Mouse (Mus musculus) embryonic facial prominence, embryonic 11.5 days (tissue): ENCODE data around the gene Kcnq1. TPM values are rescaled to one million over a fixed set of nuclear protein-coding genes. Genes with fewer than 3 reads are reported as not detected.

Experiments
- ATAC-seq: fragments of 200-750 bp; cut with Nextera tagmentation; replicated peaks from 2 replicates; pipeline ENCODE4 v1.8.0; 2017; ENCODE audit warnings: low read depth; ENCODE audit not compliant: insufficient number of reproducible peaks, low FRiP score, low TSS enrichment
- DNase-seq: peaks from one replicate; pipeline ENCODE4 v3.0.0-alpha.2; 2015; ENCODE audit warnings: low spot score
- H3K27ac ChIP-seq: fragments of 300-500 bp; sonication (generic); replicated peaks from 2 replicates; pipeline ENCODE4 v1.5.1; 2014; ENCODE audit warnings: mild to moderate bottlenecking, low read depth, low read length, control low read depth
- H3K27me3 ChIP-seq: fragments of 300-500 bp; sonication (generic); 2 replicates; pipeline ENCODE4 v1.6.1; 2014; ENCODE audit warnings: mild to moderate bottlenecking, low read length, moderate library complexity, mixed read lengths; ENCODE audit not compliant: control insufficient read depth, insufficient read depth
- H3K36me3 ChIP-seq: fragments of 300-500 bp; sonication (generic); replicated peaks from 2 replicates; pipeline ENCODE4 v1.6.1; 2014; ENCODE audit warnings: low read depth, mild to moderate bottlenecking, low read length, moderate library complexity, mixed read lengths; ENCODE audit not compliant: control insufficient read depth, insufficient read depth
- H3K4me1 ChIP-seq: fragments of 300-500 bp; sonication (generic); 2 replicates; pipeline ENCODE4 v1.6.1; 2014; ENCODE audit warnings: low read length, mixed read lengths; ENCODE audit not compliant: control insufficient read depth, insufficient read depth
- H3K4me2 ChIP-seq: fragments of 300-500 bp; sonication (generic); 2 replicates; pipeline ENCODE4 v1.6.1; 2014; ENCODE audit warnings: low read depth, mild to moderate bottlenecking, control low read depth, low read length, moderate library complexity
- H3K4me3 ChIP-seq: fragments of 300-500 bp; sonication (generic); 2 replicates; pipeline ENCODE4 v1.5.1; 2014; ENCODE audit warnings: low read depth, low read length, control low read depth
- H3K9ac ChIP-seq: fragments of 300-500 bp; sonication (generic); replicated peaks from 2 replicates; pipeline ENCODE4 v1.6.1; 2014; ENCODE audit warnings: mild to moderate bottlenecking, control low read depth, low read length
- H3K9me3 ChIP-seq: fragments of 300-500 bp; sonication (generic); replicated peaks from 2 replicates; pipeline ENCODE4 v1.6.1; 2016; ENCODE audit warnings: mild to moderate bottlenecking, low read length, inconsistent platforms, mixed read lengths; ENCODE audit not compliant: control insufficient read depth
- WGBS: fragments of 180-500 bp; shearing (Covaris S2); extraction: QIAGEN DNeasy Blood & Tissue Kit; methylation state at CpG from one replicate; pipeline ENCODE4 v1.1.7; 2014; 5-methylcytosine and 5-hydroxymethylcytosine counted together
- polyA plus RNA-seq: library from polyadenylated mRNA; unstranded; fragments of >200 nt; fragmentation: Nextera tagmentation; extraction: Ambion mirVana; gene quantifications from 2 replicates; pipeline ENCODE4 v1.2.1, GENCODE M21; 2014

Gene Kcnq1
- polyA plus RNA-seq, 1 experiment from 2014 or later: 0.81 TPM

DNA sequence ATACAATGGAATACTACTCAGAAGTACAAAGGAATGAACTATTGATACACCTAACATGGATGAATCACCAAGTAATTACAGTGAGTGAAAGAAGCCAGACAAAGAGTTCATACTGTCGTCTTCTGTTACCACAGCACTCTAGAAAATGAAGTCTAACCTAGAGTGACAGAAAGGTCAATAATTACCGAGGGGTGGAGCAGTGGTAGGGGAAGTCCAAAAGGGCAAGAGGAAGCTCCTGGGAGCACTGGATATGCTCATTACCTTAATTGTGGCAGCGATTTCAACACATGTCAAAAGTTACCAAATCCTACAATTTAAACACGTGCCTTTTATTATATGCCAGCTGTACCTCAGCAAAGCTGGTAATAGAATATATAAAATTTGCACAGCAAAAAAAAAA, 100.9 kb downstream of the Kcnq1 start:
- no peak for ATAC-seq
- no peaks in the 10 kb centered on the region for H3K36me3 ChIP-seq
- 50% methylated on average over 4 of the region's 4 CpGs for WGBS

DNA sequence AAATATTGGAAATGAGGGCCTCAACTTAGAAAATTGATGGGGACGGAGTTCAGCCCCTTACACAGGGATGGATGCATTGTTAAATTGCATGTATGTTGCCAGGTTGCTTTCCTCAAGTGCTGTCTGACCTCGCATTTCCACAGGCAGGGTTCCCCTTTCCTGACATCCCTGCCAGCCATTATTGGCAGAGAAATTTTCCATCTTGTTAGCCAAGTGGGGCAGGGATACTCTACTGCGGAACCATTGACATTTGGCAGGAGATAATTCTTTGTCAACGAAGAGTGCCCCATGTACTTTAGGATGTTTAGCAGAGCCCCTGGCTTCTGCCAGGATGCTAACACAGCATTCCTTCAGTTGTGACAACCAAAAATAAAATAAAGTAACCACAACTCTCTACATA, 104.6 kb downstream of the Kcnq1 start:
- Histone ChIP-seq H3K4me2 (no peak overlapping the region), H3K4me1 (no peaks in the 10 kb centered on the region), H3K36me3 (no peaks in the 10 kb centered on the region), H3K4me3 (no peak overlapping the region), H3K9me3 (no peaks in the 10 kb centered on the region), H3K27me3 (no peaks in the 10 kb centered on the region), H3K27ac (no peak overlapping the region), H3K9ac (no peak overlapping the region)
- WGBS: 83% methylated on average over 4 of the region's 4 CpGs
- no peak for ATAC-seq
- no peak for DNase-seq

More for the DNA sequence above, 100.9 kb downstream of the Kcnq1 start:
- no peak overlapping the region for H3K27ac ChIP-seq
- H3K4me1 ChIP-seq: no peaks in the 10 kb centered on the region
- H3K9me3 ChIP-seq: no peaks in the 10 kb centered on the region
- H3K27me3 ChIP-seq: no peaks in the 10 kb centered on the region
- H3K4me3 ChIP-seq: no peak overlapping the region
- peak; percentile 20 for DNase-seq
- no peak overlapping the region for H3K4me2 ChIP-seq
- no peak overlapping the region for H3K9ac ChIP-seq

DNA sequence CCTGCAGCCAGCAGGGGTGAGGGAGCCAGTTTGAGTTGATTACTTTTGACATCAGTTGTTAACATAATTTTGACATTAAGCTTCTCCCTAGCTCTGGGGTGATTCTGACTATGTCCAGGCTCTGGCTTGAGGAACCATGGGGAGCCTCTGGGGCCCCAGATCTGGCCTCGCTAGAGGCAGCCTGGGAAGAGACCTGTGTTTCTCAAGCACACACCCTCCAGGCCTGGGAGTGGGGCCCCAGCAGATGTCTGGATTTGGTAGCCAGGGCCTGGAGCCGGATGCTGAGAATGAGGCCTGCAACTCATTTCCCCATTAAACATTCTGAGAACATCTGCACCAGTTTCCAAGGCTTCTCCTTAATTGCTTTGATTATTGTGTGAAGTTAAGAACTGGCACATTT, 145.0 kb downstream of the Kcnq1 start:
- WGBS: 67% methylated on average over 2 of the region's 2 CpGs
- Histone ChIP-seq H3K27ac (no peak overlapping the region), H3K9ac (no peak overlapping the region), H3K36me3 (no peaks in the 10 kb centered on the region; the same call in none of the 2 replicates), H3K4me1 (no peaks in the 10 kb centered on the region), H3K4me3 (no peak overlapping the region), H3K9me3 (no peaks in the 10 kb centered on the region), H3K4me2 (no peak overlapping the region), H3K27me3 (no peaks in the 10 kb centered on the region)
- DNase-seq: peak; percentile 45
- ATAC-seq: no peak

DNA sequence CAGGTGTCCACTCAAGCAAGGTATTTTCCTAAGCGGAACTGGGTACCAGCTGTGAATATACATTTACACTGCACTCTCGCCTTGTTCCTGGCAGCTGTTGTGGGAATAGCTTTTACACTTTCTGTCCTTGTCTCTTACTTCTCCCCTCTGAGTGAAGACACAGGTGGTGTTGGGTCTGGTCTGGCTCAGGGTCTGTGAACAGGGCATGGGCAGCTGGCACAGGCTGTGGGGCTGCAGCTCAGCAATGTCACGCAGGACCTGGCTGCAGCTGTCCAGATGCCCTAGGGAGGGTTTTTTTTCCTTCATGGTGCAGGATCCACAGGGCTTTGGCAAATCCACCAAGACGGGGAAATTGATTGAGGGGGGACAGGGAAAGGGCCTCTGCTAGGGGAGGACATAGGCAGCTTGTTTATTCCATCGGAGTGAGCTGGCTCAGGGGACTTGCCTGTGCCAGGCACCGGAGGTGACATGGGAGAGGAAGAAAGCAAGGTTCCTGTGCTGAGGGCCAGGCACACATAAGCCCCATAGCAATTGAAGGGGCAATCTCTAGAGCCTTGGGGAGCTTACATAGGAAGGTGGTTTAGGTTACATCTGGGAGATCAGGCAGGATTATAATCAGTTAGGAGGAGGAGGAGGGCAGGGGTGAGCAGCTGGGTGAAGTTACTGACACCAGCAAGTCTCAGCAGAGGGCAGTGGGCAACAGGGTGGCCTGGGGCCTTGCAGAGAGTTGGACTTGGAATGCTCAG, 147.1 kb downstream of the Kcnq1 start:
- H3K9ac ChIP-seq: no peak overlapping the region
- H3K36me3 ChIP-seq: no peaks in the 10 kb centered on the region; the same call in none of the 2 replicates
- H3K4me3 ChIP-seq: no peak overlapping the region
- WGBS: 72% methylated on average over 6 of the region's 6 CpGs
- H3K4me1 ChIP-seq: no peaks in the 10 kb centered on the region
- H3K27me3 ChIP-seq: no peaks in the 10 kb centered on the region
- H3K4me2 ChIP-seq: no peak overlapping the region
- ATAC-seq: 0 out of 2 replicates have a peak, but pooled peaks have one; percentile 56
- DNase-seq: no peak
- H3K9me3 ChIP-seq: no peaks in the 10 kb centered on the region
- no peak overlapping the region; the same call in 1 of the 2 replicates for H3K27ac ChIP-seq

DNA sequence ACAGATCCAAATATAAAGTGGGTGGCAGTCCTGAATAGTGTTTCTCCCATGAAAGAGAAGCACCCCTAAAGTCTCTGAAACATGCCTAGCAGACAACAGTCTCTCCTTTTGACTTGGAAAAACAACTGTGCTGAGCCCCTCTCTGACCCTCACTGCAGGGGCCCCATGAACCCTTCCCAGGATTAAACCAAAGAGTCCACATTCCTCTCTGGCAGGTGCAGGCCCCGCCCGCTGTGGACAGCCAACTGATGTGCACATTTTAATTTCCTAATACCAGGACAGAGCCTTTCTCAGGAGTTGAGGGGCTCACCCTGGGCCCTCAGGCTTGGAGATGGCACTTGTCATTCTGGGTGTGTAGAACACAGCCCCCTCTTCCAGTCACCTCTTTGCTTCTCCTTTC, 148.7 kb downstream of the Kcnq1 start:
- no peaks in the 10 kb centered on the region; the same call in none of the 2 replicates for H3K36me3 ChIP-seq
- 89% methylated on average over 2 of the region's 2 CpGs for WGBS

DNA sequence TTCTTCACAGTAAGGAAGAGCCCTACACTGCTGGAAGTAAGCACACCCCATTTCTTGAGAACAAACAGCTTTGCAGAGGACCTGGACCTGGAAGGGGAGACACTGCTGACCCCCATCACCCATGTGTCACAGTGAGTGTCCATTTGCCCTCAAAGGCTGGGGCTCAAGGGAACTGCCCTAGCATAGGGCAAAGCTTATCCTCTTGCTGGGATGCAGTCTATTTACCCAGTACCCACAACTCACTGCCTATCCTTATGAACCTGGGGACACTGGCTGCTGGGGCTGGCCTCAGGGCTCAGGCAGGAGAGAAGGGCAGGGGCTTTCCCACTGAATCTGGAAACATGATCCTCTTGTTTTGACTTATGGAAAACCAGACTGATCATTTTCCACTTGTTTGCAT, 155.1 kb downstream of the Kcnq1 start:
- Histone ChIP-seq H3K4me2 (no peak overlapping the region), H3K4me1 (no peaks in the 10 kb centered on the region), H3K9me3 (no peaks in the 10 kb centered on the region), H3K4me3 (no peak overlapping the region), H3K9ac (no peak overlapping the region), H3K27ac (no peak overlapping the region), H3K36me3 (no peaks in the 10 kb centered on the region), H3K27me3 (no peaks in the 10 kb centered on the region)
- ATAC-seq (no peak), DNase-seq (no peak)

More for the DNA sequence above, 148.7 kb downstream of the Kcnq1 start:
- Histone ChIP-seq H3K9ac (no peak overlapping the region), H3K4me3 (no peak overlapping the region), H3K9me3 (no peaks in the 10 kb centered on the region), H3K27ac (no peak overlapping the region), H3K27me3 (no peaks in the 10 kb centered on the region), H3K4me2 (no peak overlapping the region), H3K4me1 (no peaks in the 10 kb centered on the region)
- no peak for DNase-seq
- ATAC-seq: no peak

DNA sequence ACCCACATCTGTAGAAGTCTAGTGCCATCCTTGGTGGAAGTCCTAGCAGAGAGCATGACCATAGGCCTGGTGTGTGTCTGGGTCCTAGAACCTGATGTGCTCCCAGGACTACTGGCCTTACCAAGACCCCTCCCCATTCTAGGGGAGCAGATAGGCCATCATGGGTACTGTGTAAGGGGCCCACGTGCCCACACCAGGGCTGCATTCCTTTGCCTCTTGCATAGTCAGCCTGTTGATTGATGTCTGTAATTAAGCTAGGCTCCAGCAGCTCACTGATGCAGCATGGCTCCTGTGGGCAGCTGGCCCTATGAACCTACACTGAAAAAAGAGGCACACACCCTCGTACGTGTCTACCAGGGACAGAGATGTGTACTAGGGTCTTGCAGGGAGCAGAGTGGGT, 157.4 kb downstream of the Kcnq1 start:
- Histone ChIP-seq H3K36me3 (no peaks in the 10 kb centered on the region), H3K9ac (no peak overlapping the region), H3K4me2 (no peak overlapping the region), H3K4me3 (no peak overlapping the region), H3K4me1 (no peaks in the 10 kb centered on the region), H3K9me3 (no peaks in the 10 kb centered on the region), H3K27ac (no peak overlapping the region), H3K27me3 (no peaks in the 10 kb centered on the region)
- 63% methylated on average over 3 of the region's 3 CpGs for WGBS
- DNase-seq (no peak), ATAC-seq (no peak)

DNA sequence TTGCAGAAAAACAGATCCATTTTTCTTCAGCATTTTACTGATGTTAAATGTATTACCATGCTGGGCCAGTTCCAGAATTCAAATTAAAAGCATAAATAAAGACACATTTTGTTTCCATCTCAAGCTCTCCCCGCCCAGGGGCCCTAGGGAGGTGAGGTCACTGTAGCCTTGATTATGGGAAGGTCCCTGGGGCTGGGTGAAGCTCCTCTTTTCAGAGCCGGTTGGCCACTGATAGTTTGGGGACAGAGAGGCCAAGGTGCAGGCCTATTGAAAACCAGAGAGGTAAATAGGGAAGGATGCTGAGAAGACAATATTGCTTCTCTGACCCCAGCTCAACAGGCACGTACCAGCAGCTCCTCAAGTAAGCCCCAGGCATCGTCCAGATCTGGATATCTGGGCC, 157.8 kb downstream of the Kcnq1 start:
- H3K4me1 ChIP-seq: no peaks in the 10 kb centered on the region
- DNase-seq (no peak), ATAC-seq (no peak)
- no peaks in the 10 kb centered on the region for H3K9me3 ChIP-seq
- no peaks in the 10 kb centered on the region for H3K36me3 ChIP-seq
- no peak overlapping the region for H3K4me2 ChIP-seq
- H3K9ac ChIP-seq: no peak overlapping the region
- H3K27ac ChIP-seq: no peak overlapping the region
- no peaks in the 10 kb centered on the region for H3K27me3 ChIP-seq
- no peak overlapping the region for H3K4me3 ChIP-seq
- WGBS: 81% methylated on average over 4 of the region's 4 CpGs
